Mouse (Mus musculus) retina, adult 2 months (tissue): Measurements from ENCODE around the gene Bcl2l10.

Experiments
- DNase-seq: peaks from one replicate; pipeline ENCODE4 v3.0.0-alpha.2; 2012; ENCODE audit warnings: low read depth, low spot score

Gene Bcl2l10

GRCm38 (mm10) chr9:75400639-75401038, 53.1 kb downstream of the Bcl2l10 start:
- DNase-seq: no peak
